Mouse (Mus musculus) stomach, embryonic 14.5 days (tissue): ENCODE measurements around the gene Fhl3. TPM values are rescaled to one million over a fixed set of nuclear protein-coding genes. Genes with fewer than 3 reads are reported as not detected.

Source experiments
- ATAC-seq: fragments of 200-750 bp; cut with Nextera tagmentation; 2 replicates; pipeline ENCODE4 v1.8.0; 2017; ENCODE audit warnings: low read depth, moderate TSS enrichment; ENCODE audit not compliant: insufficient number of reproducible peaks, insufficient read depth, low FRiP score
- H3K27ac ChIP-seq: fragments of 300-500 bp; sonication (generic); 2 replicates; pipeline ENCODE4 v1.5.1; 2014; ENCODE audit warnings: mild to moderate bottlenecking, low read length, moderate library complexity, mixed read lengths
- H3K27me3 ChIP-seq: fragments of 300-500 bp; sonication (generic); 2 replicates; pipeline ENCODE4 v1.6.1; 2014; ENCODE audit warnings: low read length, control low read depth, mixed read lengths; ENCODE audit not compliant: control insufficient read depth, insufficient read depth
- H3K36me3 ChIP-seq: fragments of 300-500 bp; sonication (generic); 2 replicates; pipeline ENCODE4 v1.6.1; 2014; ENCODE audit warnings: mild to moderate bottlenecking, control low read depth, low read length, moderate library complexity, mixed read lengths; ENCODE audit not compliant: control insufficient read depth, insufficient read depth
- H3K4me1 ChIP-seq: fragments of 300-500 bp; sonication (generic); 2 replicates; pipeline ENCODE4 v1.6.1; 2014; ENCODE audit warnings: low read length, control low read depth, mixed read lengths; ENCODE audit not compliant: control insufficient read depth, insufficient read depth
- H3K4me2 ChIP-seq: fragments of 300-500 bp; sonication (generic); replicated peaks from 2 replicates; pipeline ENCODE4 v1.6.1; 2014; ENCODE audit warnings: low read depth, low read length, control low read depth
- H3K4me3 ChIP-seq: fragments of 300-500 bp; sonication (generic); 2 replicates; pipeline ENCODE4 v1.5.1; 2014; ENCODE audit warnings: low read depth, low read length, control low read depth
- H3K9ac ChIP-seq: fragments of 300-500 bp; sonication (generic); replicated peaks from 2 replicates; pipeline ENCODE4 v1.6.1; 2014; ENCODE audit warnings: low read depth, mild to moderate bottlenecking, control low read depth, low read length, moderate library complexity, mixed read lengths
- H3K9me3 ChIP-seq: fragments of 300-500 bp; sonication (generic); 2 replicates; pipeline ENCODE4 v1.6.1; 2016; ENCODE audit warnings: low read depth, low read length, control low read depth; ENCODE audit not compliant: control insufficient read depth
- WGBS: fragments of 180-500 bp; shearing (Covaris S2); extraction: QIAGEN DNeasy Blood & Tissue Kit; methylation state at CpG from one replicate; pipeline ENCODE4 v1.1.7; 2014; 5-methylcytosine and 5-hydroxymethylcytosine counted together
- microRNA counts: library from miRNA; unstranded; fragments of <30 nt; microRNA quantifications from one replicate; lab custom pipeline; 2016
- microRNA-seq: library from miRNA; unstranded; fragments of <30 nt; microRNA quantifications from one replicate; pipeline ENCODE4, GENCODE M21; 2016
- polyA plus RNA-seq: library from polyadenylated mRNA; unstranded; fragments of >200 nt; fragmentation: Nextera tagmentation; extraction: Ambion mirVana; gene quantifications from 2 replicates; pipeline ENCODE4 v1.2.1, GENCODE M21; 2014

The Fhl3 gene
- polyA plus RNA-seq, 1 experiment from 2014 or later = 20.4 TPM

DNA sequence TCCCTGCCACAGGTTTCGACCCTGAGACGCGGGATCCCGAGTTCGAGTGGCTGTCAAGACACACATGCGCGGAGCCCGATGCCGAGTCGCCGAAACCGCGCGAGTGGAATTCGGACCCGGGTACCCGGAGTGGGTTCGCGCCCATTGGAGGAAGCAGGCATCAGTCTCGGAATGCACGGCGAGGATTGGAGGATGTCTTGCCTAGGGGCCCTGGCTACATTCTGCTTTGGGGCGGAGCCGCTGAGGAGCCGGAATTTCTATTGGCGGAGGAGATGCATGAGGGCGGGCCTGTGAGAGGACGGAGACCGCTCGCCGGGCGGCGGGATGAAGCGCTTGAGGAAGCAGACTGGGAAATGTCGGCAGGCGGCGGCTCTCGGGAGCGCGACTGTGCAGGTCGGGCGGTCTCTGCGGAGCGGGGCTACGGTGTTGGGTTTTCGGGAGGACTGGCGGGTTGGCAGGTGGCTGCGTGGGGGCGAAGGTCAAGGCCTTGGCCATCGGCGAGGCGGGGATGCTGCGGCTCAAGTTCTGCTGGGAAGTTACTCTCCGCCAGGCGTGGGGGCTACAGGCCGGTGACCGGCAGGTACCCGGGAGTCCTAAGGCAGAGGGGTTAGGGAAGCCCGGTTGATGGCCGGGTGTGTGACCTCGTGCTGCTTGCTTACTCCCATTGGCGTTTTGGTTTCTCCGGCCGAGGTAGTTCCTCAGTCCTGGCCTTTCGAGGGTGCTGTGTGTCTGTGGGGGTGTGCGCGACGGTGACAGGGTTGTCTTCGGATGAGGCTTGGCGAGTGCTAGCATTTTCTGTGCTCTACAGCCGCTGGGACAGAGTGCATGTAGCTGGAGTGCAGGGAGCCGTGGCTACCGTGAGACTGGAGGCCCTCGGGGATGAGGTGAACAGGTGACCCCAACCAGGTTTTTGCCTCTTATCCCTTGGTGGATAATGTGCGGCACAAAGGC is 51.1 kb downstream of the Fhl3 start:
- Histone ChIP-seq H3K9me3 (no peaks in the 10 kb centered on the region), H3K27me3 (no peaks in the 10 kb centered on the region), H3K4me2 (peak overlapping the region; percentile 93), H3K36me3 (no peaks in the 10 kb centered on the region), H3K4me3 (peak overlapping the region; percentile 64), H3K9ac (peak overlapping the region; percentile 49), H3K27ac (no peak overlapping the region), H3K4me1 (peaks cover 23% of the 10 kb centered on the region)
- peak; percentile 99 for ATAC-seq
- WGBS = under 1% methylated on average over 75 of the region's 75 CpGs

DNA sequence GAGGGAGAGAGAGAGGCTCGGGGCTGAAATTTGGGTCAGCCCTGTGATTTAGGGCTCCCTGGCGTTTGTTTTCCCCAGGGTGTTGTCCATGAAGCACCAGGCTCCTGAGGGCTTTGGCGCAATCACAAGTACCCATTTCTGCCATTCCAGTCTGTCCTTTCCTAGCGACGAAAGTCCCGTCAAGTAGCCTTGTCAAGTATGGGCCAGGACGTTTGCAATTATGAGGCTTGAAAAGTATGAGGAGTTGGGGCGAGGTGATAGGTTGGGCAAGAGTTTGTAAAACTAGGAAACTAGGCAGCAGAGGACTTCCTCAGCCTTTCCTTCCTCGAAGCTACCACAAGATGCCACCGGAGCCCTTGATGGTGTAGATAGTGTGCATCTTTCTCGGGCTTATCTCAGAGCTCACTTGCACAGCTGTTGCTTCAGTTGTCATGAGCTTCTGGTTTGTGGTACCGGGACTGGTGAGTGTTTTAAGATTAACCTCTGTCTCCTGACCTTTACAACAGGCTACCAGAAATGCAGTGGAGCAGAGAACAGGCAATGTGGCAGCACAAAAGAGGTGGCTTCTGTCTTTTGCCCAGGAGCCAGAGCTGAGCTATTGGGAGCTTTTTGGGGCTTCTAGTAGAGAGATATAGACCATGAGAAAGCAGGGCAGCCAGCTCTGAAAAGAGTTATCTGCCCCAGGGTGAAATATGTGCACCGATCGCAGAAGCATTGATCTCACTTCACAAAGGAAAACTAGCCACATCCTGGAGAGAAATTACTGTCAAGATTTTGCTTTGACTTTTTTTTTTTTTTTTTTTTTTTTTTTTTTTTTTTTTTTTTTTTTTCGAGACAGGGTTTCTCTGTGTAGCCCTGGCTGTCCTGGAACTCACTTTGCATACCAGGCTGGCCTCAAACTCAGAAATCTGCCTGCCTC is 52.0 kb downstream of the Fhl3 start:
- WGBS = 23% methylated on average over 15 of the region's 15 CpGs
- peak overlapping the region; percentile 49; the same call in 1 of the 2 replicates for H3K9ac ChIP-seq
- H3K4me2 ChIP-seq = peak overlapping the region; percentile 93
- H3K27ac ChIP-seq = no peak overlapping the region
- H3K4me1 ChIP-seq = peaks cover 23% of the 10 kb centered on the region
- H3K36me3 ChIP-seq = no peaks in the 10 kb centered on the region
- H3K27me3 ChIP-seq = no peaks in the 10 kb centered on the region
- no peak for ATAC-seq
- H3K4me3 ChIP-seq = peak overlapping the region; percentile 64
- H3K9me3 ChIP-seq = no peaks in the 10 kb centered on the region

DNA sequence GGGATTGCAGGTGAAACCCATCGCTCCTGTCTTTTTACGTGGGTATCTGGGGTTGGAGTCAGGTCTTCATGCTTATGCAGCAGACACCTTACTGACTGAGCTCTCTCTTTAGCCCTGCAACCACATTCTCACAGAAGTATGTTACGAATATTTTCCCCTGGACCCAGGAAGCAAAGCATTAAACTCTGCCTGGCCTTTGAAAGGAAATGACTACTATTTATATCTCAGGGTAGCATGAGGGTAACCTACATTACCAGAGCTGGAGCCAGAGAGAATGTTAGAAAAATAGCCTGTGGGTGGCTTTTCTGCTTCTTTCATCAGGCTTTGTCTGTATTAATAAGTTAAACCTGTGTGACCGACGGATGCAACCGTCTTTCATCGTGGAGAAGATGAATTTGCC is 55.0 kb downstream of the Fhl3 start:
- 30% methylated on average over 7 of the region's 7 CpGs for WGBS
- no peak overlapping the region for H3K4me3 ChIP-seq
- peak overlapping the region; percentile 36 for H3K27ac ChIP-seq
- ATAC-seq = no peak
- no peaks in the 10 kb centered on the region for H3K27me3 ChIP-seq
- H3K36me3 ChIP-seq = no peaks in the 10 kb centered on the region
- H3K4me1 ChIP-seq = peaks cover 26% of the 10 kb centered on the region
- no peaks in the 10 kb centered on the region for H3K9me3 ChIP-seq
- no peak overlapping the region for H3K4me2 ChIP-seq
- H3K9ac ChIP-seq = no peak overlapping the region

MicroRNA genes within 50 kb of the gene (microRNA counts, 519-probe panel; counts per million panel counts)
- microRNA mmu-miR-697 (lab: Ali Mortazavi, UCI) (not detected), microRNA mmu-miR-698 (lab: Ali Mortazavi, UCI) (not detected)

Small RNA genes lying within 50 kb of the gene (microRNA-seq; reads per million reads assigned to microRNA genes)
- gene Gm24721 = not detected
- gene Mir697 = not detected
- gene Mir698 = not detected

Other genes with a start within 250 kb of the Fhl3 start
- 0.29 TPM in 1 of 2 replicates, not detected in the other for gene 3100002H09Rik, start 89.9 kb upstream of the Fhl3 start, polyA plus RNA-seq
- 0.10 and 0.42 TPM in 2 replicates for gene Pou3f1, start 43.9 kb upstream of the Fhl3 start, polyA plus RNA-seq
- 73.9 and 74.2 TPM in 2 replicates for gene Utp11, start 7.1 kb upstream of the Fhl3 start, polyA plus RNA-seq
- gene Sf3a3, start 14.1 kb downstream of the Fhl3 start, polyA plus RNA-seq = 145 and 150 TPM in 2 replicates
- gene Inpp5b, start 41.1 kb downstream of the Fhl3 start, polyA plus RNA-seq = 27.4 and 31.1 TPM in 2 replicates
- gene Mtf1, start 101.4 kb downstream of the Fhl3 start, polyA plus RNA-seq = 12.9 and 14.1 TPM in 2 replicates
- 31.6 and 39.6 TPM in 2 replicates for gene Yrdc, start 150.0 kb downstream of the Fhl3 start, polyA plus RNA-seq
- 60.1 and 69.1 TPM in 2 replicates for gene 1110065P20Rik, start 150.5 kb downstream of the Fhl3 start, polyA plus RNA-seq
- 1.6 and 1.7 TPM in 2 replicates for gene Maneal, start 161.5 kb downstream of the Fhl3 start, polyA plus RNA-seq
- gene Epha10, start 180.2 kb downstream of the Fhl3 start, polyA plus RNA-seq = 0.21 and 0.56 TPM in 2 replicates
- 5.0 and 6.0 TPM in 2 replicates for gene 9930104L06Rik, start 236.3 kb downstream of the Fhl3 start, polyA plus RNA-seq
- gene Cdca8, start 238.6 kb downstream of the Fhl3 start, polyA plus RNA-seq = 121 and 125 TPM in 2 replicates